Mouse (Mus musculus) liver, embryonic 16.5 days (tissue): ENCODE data around the gene Wdr72. TPM values are rescaled to one million over a fixed set of nuclear protein-coding genes. Genes with fewer than 3 reads are reported as not detected.

Source experiments
- ATAC-seq: fragments of 200-750 bp; cut with Nextera tagmentation; 2 replicates; pipeline ENCODE4 v1.8.0; 2017; ENCODE audit warnings: low read depth, mild to moderate bottlenecking, moderate number of reproducible peaks, moderate library complexity
- H3K27ac ChIP-seq: fragments of 300-500 bp; sonication (generic); 2 replicates; pipeline ENCODE4 v1.5.1; 2014; ENCODE audit warnings: mild to moderate bottlenecking, low read length
- H3K27me3 ChIP-seq: fragments of 300-500 bp; sonication (generic); 2 replicates; pipeline ENCODE4 v1.6.1; 2014; ENCODE audit warnings: low read depth, low read length, mixed read lengths; ENCODE audit not compliant: control insufficient read depth, insufficient read depth
- H3K36me3 ChIP-seq: fragments of 300-500 bp; sonication (generic); 2 replicates; pipeline ENCODE4 v1.6.1; 2014; ENCODE audit warnings: mild to moderate bottlenecking; ENCODE audit not compliant: control insufficient read depth, insufficient read depth
- H3K4me1 ChIP-seq: fragments of 300-500 bp; sonication (generic); 2 replicates; pipeline ENCODE4 v1.6.1; 2014; ENCODE audit warnings: low read depth, low read length, mixed read lengths; ENCODE audit not compliant: control insufficient read depth
- H3K4me2 ChIP-seq: fragments of 300-500 bp; sonication (generic); 2 replicates; pipeline ENCODE4 v1.6.1; 2014; ENCODE audit warnings: low read depth, low read length, mixed read lengths
- H3K4me3 ChIP-seq: fragments of 300-500 bp; sonication (generic); 2 replicates; pipeline ENCODE4 v1.5.1; 2014; ENCODE audit warnings: low read depth, mild to moderate bottlenecking, low read length
- H3K9ac ChIP-seq: fragments of 300-500 bp; sonication (generic); 2 replicates; pipeline ENCODE4 v1.6.1; 2014; ENCODE audit warnings: low read depth, low read length
- H3K9me3 ChIP-seq: fragments of 300-500 bp; sonication (generic); replicated peaks from 2 replicates; pipeline ENCODE4 v1.6.1; 2016; ENCODE audit warnings: low read length; ENCODE audit not compliant: control insufficient read depth
- WGBS: fragments of 180-500 bp; shearing (Covaris S2); extraction: QIAGEN DNeasy Blood & Tissue Kit; methylation state at CpG from one replicate; pipeline ENCODE4 v1.1.7; 2014; ENCODE audit not compliant: insufficient replicate concordance; 5-methylcytosine and 5-hydroxymethylcytosine counted together
- polyA plus RNA-seq: library from polyadenylated mRNA; unstranded; fragments of >200 nt; fragmentation: Nextera tagmentation; extraction: Ambion mirVana; gene quantifications from 2 replicates; pipeline ENCODE4 v1.2.1, GENCODE M21; 2015

The Wdr72 gene
- polyA plus RNA-seq, 1 experiment from 2014 or later: 0.04 TPM

DNA sequence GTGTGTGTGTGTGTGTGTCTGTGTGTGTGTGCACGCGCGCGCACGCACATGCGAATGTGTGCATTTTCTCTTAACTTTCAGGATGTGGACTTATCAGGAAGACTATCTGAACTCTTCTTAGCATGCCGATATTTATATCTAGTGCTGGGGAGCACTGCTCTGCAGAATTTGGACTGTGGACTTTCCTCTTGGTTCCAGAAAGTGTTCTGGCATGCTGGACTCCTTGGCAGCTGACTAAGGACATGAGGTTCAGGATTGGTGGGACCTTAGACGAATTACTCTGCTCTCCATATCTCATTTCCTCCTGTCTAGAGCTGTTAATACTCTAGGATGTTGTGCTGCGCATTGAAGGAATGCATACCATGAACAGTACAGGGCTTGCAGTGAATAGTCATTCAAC lies 2.4 kb downstream of the Wdr72 start:
- 72% methylated on average over 9 of the region's 9 CpGs for WGBS
- no peak overlapping the region for H3K27ac ChIP-seq
- H3K9me3 ChIP-seq: no peaks in the 10 kb centered on the region
- H3K4me2 ChIP-seq: no peak overlapping the region
- no peak overlapping the region for H3K4me3 ChIP-seq
- no peaks in the 10 kb centered on the region for H3K36me3 ChIP-seq
- H3K9ac ChIP-seq: no peak overlapping the region
- no peaks in the 10 kb centered on the region for H3K27me3 ChIP-seq
- no peaks in the 10 kb centered on the region for H3K4me1 ChIP-seq
- ATAC-seq: no peak

GRCm38 (mm10) chr9:74126222-74126621 lies 16.1 kb downstream of the Wdr72 start:
- H3K4me2 ChIP-seq: no peak overlapping the region
- H3K4me1 ChIP-seq: no peaks in the 10 kb centered on the region
- H3K4me3 ChIP-seq: no peak overlapping the region
- H3K27me3 ChIP-seq: no peaks in the 10 kb centered on the region
- H3K9me3 ChIP-seq: no peaks in the 10 kb centered on the region
- ATAC-seq: no peak
- no peak overlapping the region for H3K9ac ChIP-seq
- 35% methylated on average over 5 of the region's 5 CpGs for WGBS
- H3K36me3 ChIP-seq: no peaks in the 10 kb centered on the region
- no peak overlapping the region for H3K27ac ChIP-seq

DNA sequence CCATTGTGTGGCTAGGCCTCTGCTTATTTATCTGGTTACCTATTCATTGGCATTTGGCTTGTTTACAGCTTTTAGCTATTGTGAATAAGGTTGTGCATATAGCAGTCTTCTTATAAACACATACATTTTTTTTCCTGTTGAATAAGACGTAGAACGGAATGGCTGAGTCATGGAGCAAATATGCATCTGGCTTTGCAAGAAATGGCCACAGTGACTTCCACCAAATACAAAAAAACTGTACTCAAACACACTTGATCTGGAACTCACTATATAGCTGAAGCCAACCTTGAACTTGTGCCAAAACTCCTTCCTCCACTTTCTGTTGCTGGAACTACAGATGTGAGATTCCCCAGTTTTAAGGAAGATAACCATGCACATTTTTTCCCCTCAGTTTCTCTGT lies 23.9 kb downstream of the Wdr72 start:
- no peaks in the 10 kb centered on the region for H3K4me1 ChIP-seq
- no peak for ATAC-seq
- no peaks in the 10 kb centered on the region for H3K27me3 ChIP-seq
- H3K4me2 ChIP-seq: no peak overlapping the region
- H3K36me3 ChIP-seq: no peaks in the 10 kb centered on the region
- no peaks in the 10 kb centered on the region for H3K9me3 ChIP-seq
- H3K4me3 ChIP-seq: no peak overlapping the region
- H3K27ac ChIP-seq: no peak overlapping the region
- 66% methylated on average over 2 of the region's 2 CpGs for WGBS
- H3K9ac ChIP-seq: no peak overlapping the region

DNA sequence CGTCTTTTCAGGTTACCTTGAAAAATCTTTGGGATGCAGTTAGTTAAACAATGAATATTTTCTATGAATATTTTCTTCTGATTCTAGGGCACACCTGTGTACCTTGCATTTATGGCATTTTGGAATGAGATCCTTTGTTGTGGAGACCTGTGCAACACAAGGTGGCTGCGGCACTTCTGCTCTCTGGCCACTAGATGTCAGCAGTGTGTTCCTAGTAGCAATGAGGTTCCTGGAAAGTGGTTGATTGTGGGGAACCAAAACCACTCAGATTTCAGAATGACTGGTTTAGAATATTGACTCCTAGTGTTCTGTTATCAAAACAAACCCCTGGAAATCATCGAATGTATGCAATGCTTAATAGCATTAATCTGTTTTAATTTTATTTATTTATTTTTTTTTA lies 31.7 kb downstream of the Wdr72 start:
- H3K4me2 ChIP-seq: no peak overlapping the region
- 6% methylated on average over 3 of the region's 3 CpGs for WGBS
- H3K4me1 ChIP-seq: no peaks in the 10 kb centered on the region
- no peaks in the 10 kb centered on the region for H3K9me3 ChIP-seq
- no peaks in the 10 kb centered on the region for H3K27me3 ChIP-seq
- H3K27ac ChIP-seq: no peak overlapping the region
- H3K4me3 ChIP-seq: no peak overlapping the region
- no peak for ATAC-seq
- no peak overlapping the region for H3K9ac ChIP-seq
- no peaks in the 10 kb centered on the region for H3K36me3 ChIP-seq

DNA sequence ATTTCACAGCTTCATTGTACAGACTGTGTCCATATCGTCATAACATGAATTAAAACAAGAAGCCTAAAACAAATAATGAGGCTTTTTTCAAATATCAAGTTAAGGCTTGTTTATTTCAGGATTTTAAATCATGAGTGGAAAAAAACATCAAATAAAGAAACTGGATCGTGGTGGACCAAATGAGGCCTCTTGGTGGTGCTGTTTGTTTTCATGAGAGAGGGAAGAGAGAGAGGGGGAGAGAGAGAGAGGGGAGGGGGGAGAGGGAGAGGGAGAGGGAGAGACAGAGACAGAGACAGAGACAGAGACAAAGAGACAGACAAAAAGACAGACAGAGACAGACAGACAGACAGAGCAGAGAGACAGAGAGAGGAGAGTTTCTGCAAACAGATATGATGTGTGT lies 32.5 kb downstream of the Wdr72 start:
- Histone ChIP-seq H3K9ac (no peak overlapping the region), H3K27ac (no peak overlapping the region), H3K4me2 (no peak overlapping the region), H3K4me3 (no peak overlapping the region), H3K4me1 (no peaks in the 10 kb centered on the region), H3K9me3 (no peaks in the 10 kb centered on the region), H3K27me3 (no peaks in the 10 kb centered on the region), H3K36me3 (no peaks in the 10 kb centered on the region)
- 27% methylated on average over 2 of the region's 2 CpGs for WGBS
- no peak for ATAC-seq

- Histone ChIP-seq H3K4me3 (no peak overlapping the region), H3K4me2 (no peak overlapping the region), H3K27ac (no peak overlapping the region), H3K27me3 (no peaks in the 10 kb centered on the region), H3K9me3 (no peaks in the 10 kb centered on the region), H3K36me3 (no peaks in the 10 kb centered on the region), H3K9ac (no peak overlapping the region), H3K4me1 (no peaks in the 10 kb centered on the region)
- 71% methylated on average over 4 of the region's 4 CpGs for WGBS
- ATAC-seq: no peak
Observed at GRCm38 (mm10) chr9:74145203-74145602, 35.0 kb downstream of the Wdr72 start.

GRCm38 (mm10) chr9:74148306-74148705 lies 38.1 kb downstream of the Wdr72 start:
- Histone ChIP-seq H3K36me3 (no peaks in the 10 kb centered on the region), H3K4me3 (no peak overlapping the region), H3K4me2 (no peak overlapping the region), H3K4me1 (no peaks in the 10 kb centered on the region), H3K27ac (no peak overlapping the region), H3K9ac (no peak overlapping the region), H3K9me3 (no peaks in the 10 kb centered on the region), H3K27me3 (no peaks in the 10 kb centered on the region)
- 70% methylated on average over 8 of the region's 8 CpGs for WGBS
- no peak for ATAC-seq

GRCm38 (mm10) chr9:74160361-74160933 lies 50.3 kb downstream of the Wdr72 start:
- Histone ChIP-seq H3K9ac (no peak overlapping the region), H3K4me2 (no peak overlapping the region), H3K36me3 (no peaks in the 10 kb centered on the region), H3K27me3 (no peaks in the 10 kb centered on the region), H3K4me1 (no peaks in the 10 kb centered on the region), H3K27ac (no peak overlapping the region), H3K4me3 (no peak overlapping the region), H3K9me3 (no peaks in the 10 kb centered on the region)
- ATAC-seq: no peak
- 59% methylated on average over 11 of the region's 11 CpGs for WGBS

- Histone ChIP-seq H3K9me3 (no peaks in the 10 kb centered on the region), H3K4me2 (no peak overlapping the region), H3K4me1 (no peaks in the 10 kb centered on the region), H3K27me3 (no peaks in the 10 kb centered on the region), H3K36me3 (no peaks in the 10 kb centered on the region), H3K4me3 (no peak overlapping the region), H3K27ac (no peak overlapping the region), H3K9ac (no peak overlapping the region)
- WGBS: 63% methylated on average over 2 of the region's 2 CpGs
- ATAC-seq: no peak
Observed at GRCm38 (mm10) chr9:74165697-74166096, 55.5 kb downstream of the Wdr72 start.
